Mouse (Mus musculus) myocyte (in vitro differentiated cells): ENCODE measurements around the gene F13b. TPM values are rescaled to one million over a fixed set of nuclear protein-coding genes. Genes with fewer than 3 reads are reported as not detected.

Experiments
- H3K27me3 ChIP-seq: one replicate; pipeline ENCODE4 v1.6.1; 2011; ENCODE audit not compliant: control insufficient read depth, insufficient read depth, insufficient read length
- H3K36me3 ChIP-seq: one replicate; pipeline ENCODE4 v1.6.1; 2011; ENCODE audit not compliant: control insufficient read depth, insufficient read depth
- H3K4me2 ChIP-seq: one replicate; pipeline ENCODE4 v1.6.1; 2011; ENCODE audit warnings: low read depth, control low read depth
- H3K4me3 ChIP-seq: one replicate; pipeline ENCODE4 v1.5.1; 2011; ENCODE audit warnings: mild to moderate bottlenecking, control low read depth, moderate library complexity
- H3K79me2 ChIP-seq: one replicate; pipeline ENCODE4 v1.6.1; 2011; ENCODE audit not compliant: control insufficient read depth, insufficient read depth
- H3ac ChIP-seq: one replicate; pipeline ENCODE4 v1.6.1; 2011; ENCODE audit not compliant: control insufficient read depth, insufficient read length
- CEBPB ChIP-seq: IDR thresholded peaks from 2 replicates; pipeline ENCODE4 v1.6.1; 2011; ENCODE audit warnings: mild to moderate bottlenecking, moderate library complexity; ENCODE audit not compliant: poor library complexity, insufficient read depth, severe bottlenecking
- E2F4 ChIP-seq: IDR thresholded peaks from one replicate; pipeline ENCODE4 v1.6.1; 2011; ENCODE audit warnings: mild to moderate bottlenecking, control low read depth, moderate library complexity; ENCODE audit not compliant: insufficient read depth
- MAX ChIP-seq: IDR thresholded peaks from one replicate; pipeline ENCODE4 v1.6.1; 2011; ENCODE audit warnings: low read depth, mild to moderate bottlenecking, control low read depth
- MYOD1 ChIP-seq, 3 experiments: IDR thresholded peaks; one replicate each; pipeline ENCODE4 v1.6.1; 2011; ENCODE audit warnings: control low read depth in 2 of 3, low read depth in 2 of 3, mild to moderate bottlenecking in 2 of 3, moderate library complexity in 1 of 3; ENCODE audit not compliant: insufficient read length in 2 of 3, control insufficient read depth in 1 of 3
- MYOG ChIP-seq, 3 experiments: IDR thresholded peaks; one replicate each; pipeline ENCODE4 v1.6.1; 2011; ENCODE audit warnings: control low read depth in 2 of 3, low read depth in 2 of 3, mild to moderate bottlenecking in 2 of 3; ENCODE audit not compliant: insufficient read length in 2 of 3, control insufficient read depth in 1 of 3, insufficient read depth in 1 of 3
- POLR2A ChIP-seq: IDR thresholded peaks from one replicate; pipeline ENCODE4 v1.6.1; 2011; ENCODE audit warnings: low read depth, mild to moderate bottlenecking, control low read depth, moderate library complexity; ENCODE audit not compliant: insufficient read length
- POLR2AphosphoS2 ChIP-seq: IDR thresholded peaks from one replicate; pipeline ENCODE4 v1.6.1; 2011; ENCODE audit warnings: low read depth, control low read depth; ENCODE audit not compliant: insufficient read length
- REST ChIP-seq: IDR thresholded peaks from one replicate; pipeline ENCODE4 v1.6.1; 2011; ENCODE audit warnings: mild to moderate bottlenecking, control low read depth, moderate library complexity; ENCODE audit not compliant: insufficient read depth, insufficient read length
- SRF ChIP-seq: IDR thresholded peaks from one replicate; pipeline ENCODE4 v1.6.1; 2011; ENCODE audit warnings: low read depth; ENCODE audit not compliant: control insufficient read depth, insufficient read length
- TCF12 ChIP-seq: IDR thresholded peaks from one replicate; pipeline ENCODE4 v1.6.1; 2011; ENCODE audit warnings: mild to moderate bottlenecking, control low read depth; ENCODE audit not compliant: poor library complexity, insufficient read depth, severe bottlenecking
- TCF3 ChIP-seq: IDR thresholded peaks from one replicate; pipeline ENCODE4 v1.6.1; 2011; ENCODE audit warnings: low read depth, control low read depth; ENCODE audit not compliant: insufficient read length
- USF1 ChIP-seq: IDR thresholded peaks from one replicate; pipeline ENCODE4 v1.6.1; 2011; ENCODE audit warnings: low read depth, mild to moderate bottlenecking, control low read depth, moderate library complexity
- polyA plus RNA-seq: library from polyadenylated mRNA; unstranded; fragments of >200 nt; fragmentation: generic; extraction: Trizol; gene quantifications from one replicate; pipeline ENCODE4 v1.2.1, GENCODE M21; 2012; ENCODE audit warnings: missing spikeins

F13b gene
- polyA plus RNA-seq: not detected

DNA sequence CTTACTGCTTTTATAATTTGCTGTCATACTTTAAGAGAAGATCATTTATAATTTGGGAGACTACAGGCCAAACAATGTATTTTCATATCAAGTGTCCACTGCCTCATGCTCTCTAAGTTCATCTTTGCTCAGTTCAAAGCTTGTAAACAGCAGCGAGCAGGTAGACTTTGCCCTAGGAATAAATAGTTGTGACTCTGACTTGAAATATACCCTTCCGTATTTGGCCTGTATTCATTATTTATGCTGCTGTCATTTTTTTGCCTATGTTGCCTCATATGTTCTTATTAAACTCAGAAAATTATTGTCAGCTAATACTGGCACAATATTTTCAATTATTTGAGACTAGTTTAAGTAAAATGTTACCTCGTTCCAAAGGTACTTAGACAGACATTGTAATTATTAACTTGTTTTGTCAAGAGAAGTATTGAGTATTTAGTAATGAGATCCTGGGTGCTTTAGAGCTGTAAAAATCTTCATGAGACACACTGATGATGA, at the start of gene F13b:
Gene F13b (plus strand): TSS at position 445 of the 495 bp plus-strand sequence.
- TF ChIP-seq SRF (no peak), POLR2A (no peak), E2F4 (no peak), USF1 (no peak), TCF3 (no peak), MYOD1 (IDR thresholded peaks at IDR 0.05; ENCODE audit: control insufficient read depth in 1 of 3, insufficient read length in 2 of 3, low read depth in 2 of 3) (no peak), TCF12 (no peak)
- Histone ChIP-seq H3K79me2 (no peaks in the 10 kb centered on the region), H3ac (no peak within 1 kb of the TSS), H3K4me2 (no peak within 1 kb of the TSS), H3K36me3 (no peaks in the 10 kb centered on the region), H3K4me3 (no peak within 1 kb of the TSS), H3K27me3 (no peaks in the 10 kb centered on the region)

DNA sequence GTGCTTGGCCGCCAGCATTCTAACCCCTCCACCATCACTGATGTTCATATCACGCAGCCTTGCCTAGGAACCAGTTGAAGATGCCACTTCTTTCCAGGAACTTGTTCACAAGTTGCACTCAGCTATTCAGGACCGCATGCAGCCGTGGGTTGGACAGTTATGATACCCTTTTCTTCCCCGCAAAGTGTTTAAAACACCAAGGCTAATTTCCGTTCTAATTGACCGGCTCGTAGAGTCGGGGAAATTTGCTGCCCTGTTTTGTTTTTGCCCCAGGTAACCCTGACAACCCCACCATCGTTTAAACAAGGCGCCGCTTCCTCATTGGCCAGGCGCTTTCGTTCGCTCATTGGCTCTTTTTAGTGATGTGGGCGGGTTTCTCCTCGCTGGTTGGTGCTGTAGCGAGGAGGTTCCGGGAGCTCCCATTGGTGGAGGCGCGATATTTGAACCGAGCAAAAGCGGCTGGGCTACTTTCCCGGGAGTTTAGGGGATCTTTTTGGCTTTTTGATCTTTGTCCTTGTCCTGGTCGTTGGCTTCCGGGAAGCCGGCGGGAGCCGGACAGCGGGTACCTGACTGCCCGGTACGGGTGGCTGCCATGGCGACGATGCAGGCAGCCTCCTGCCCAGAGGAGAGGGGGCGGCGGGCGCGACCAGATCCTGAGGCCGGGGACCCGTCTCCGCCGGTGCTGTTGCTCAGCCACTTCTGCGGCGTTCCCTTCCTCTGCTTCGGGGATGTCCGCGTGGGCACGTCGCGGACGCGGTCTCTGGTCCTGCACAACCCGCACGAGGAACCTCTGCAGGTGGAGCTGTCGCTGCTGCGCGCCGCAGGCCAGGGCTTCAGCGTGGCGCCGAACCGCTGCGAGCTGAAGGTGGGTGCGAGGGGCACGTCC, 46.9 kb upstream of the F13b start, which contains the start of gene Aspm:
Gene Aspm (plus strand): TSS at position 433 of the 886 bp plus-strand sequence.
- peaks cover 10% of the 10 kb centered on the region for H3K36me3 ChIP-seq
- peak within 1 kb of the TSS; percentile 9 for H3ac ChIP-seq
- peak within 1 kb of the TSS; percentile 65 for H3K4me3 ChIP-seq
- peak within 1 kb of the TSS; percentile 82 for H3K4me2 ChIP-seq
- no peaks in the 10 kb centered on the region for H3K27me3 ChIP-seq
- TF ChIP-seq POLR2AphosphoS2 (peak; percentile 30), POLR2A (peak; percentile 31), SRF (no peak), MYOG (IDR thresholded peaks at IDR 0.05; ENCODE audit: control insufficient read depth in 1 of 3, insufficient read depth in 1 of 3, insufficient read length in 2 of 3, low read depth in 2 of 3) (no peak), E2F4 (peak; percentile 94)
- peaks cover 17% of the 10 kb centered on the region for H3K79me2 ChIP-seq

DNA sequence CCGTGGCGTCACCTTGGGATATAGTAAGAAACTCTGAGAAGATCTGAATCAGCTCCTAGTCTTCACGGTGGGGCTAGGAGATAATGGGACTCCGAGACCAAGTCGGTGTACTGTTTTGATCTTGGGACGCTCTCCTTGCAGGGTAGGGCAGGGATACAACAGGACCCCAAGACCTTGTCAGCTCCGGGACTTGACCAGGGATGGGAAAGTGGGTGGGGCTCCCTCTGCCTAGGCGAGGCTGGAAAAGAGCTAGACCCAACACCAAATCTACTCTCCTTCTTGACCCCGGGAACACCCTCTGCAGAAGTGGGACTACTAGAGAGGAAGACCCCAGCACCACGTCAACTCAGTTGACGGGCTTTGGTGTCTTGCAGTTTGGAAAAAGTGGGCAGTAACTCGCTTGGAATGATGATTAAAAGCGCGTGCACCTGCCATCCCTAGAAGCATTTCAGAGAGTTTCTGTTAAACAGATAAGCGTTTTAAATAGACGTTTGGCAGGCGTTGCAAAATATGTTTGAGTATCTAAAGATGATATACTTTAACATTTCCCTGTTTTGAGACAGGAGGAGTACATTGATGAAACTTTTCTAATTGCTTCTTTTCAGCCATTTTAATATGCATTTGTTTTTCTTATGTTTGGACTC, 46.2 kb upstream of the F13b start:
- H3ac ChIP-seq: peak overlapping the region; percentile 9
- H3K4me2 ChIP-seq: peak overlapping the region; percentile 82
- peaks cover 10% of the 10 kb centered on the region for H3K36me3 ChIP-seq
- TF ChIP-seq TCF12 (no peak), MYOD1 (IDR thresholded peaks at IDR 0.05; ENCODE audit: control insufficient read depth in 1 of 3, insufficient read length in 2 of 3, low read depth in 2 of 3) (no peak), TCF3 (no peak), USF1 (no peak), CEBPB (no peak), POLR2AphosphoS2 (no peak), SRF (no peak), REST (no peak), MAX (no peak), MYOG (IDR thresholded peaks at IDR 0.05; ENCODE audit: control insufficient read depth in 1 of 3, insufficient read depth in 1 of 3, insufficient read length in 2 of 3, low read depth in 2 of 3) (no peak), E2F4 (no peak), POLR2A (no peak)
- peak overlapping the region; percentile 65 for H3K4me3 ChIP-seq
- H3K27me3 ChIP-seq: no peaks in the 10 kb centered on the region
- peaks cover 21% of the 10 kb centered on the region for H3K79me2 ChIP-seq

DNA sequence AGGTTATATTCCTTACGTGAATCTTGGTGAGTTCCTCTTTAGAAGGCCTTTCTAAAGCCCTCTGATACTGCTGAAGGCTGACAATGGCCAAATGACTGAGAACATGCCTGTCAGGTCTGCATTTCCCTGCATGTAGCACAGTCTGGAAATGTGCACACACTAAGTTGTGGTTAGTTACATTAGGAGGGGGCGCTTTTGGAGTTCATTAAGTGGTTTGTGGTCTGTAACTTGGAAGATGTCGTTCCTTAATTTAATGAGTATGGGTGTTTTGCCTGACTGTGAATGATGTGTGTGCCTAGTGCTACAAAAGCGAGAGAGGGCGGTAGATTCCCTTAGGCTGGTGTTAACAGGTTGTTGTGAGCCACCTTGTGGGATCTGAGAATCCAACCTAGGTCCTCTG, 40.7 kb upstream of the F13b start:
- Histone ChIP-seq H3K27me3 (no peaks in the 10 kb centered on the region), H3K4me2 (no peak overlapping the region), H3K4me3 (no peak overlapping the region), H3K79me2 (peaks cover 14% of the 10 kb centered on the region), H3ac (no peak overlapping the region), H3K36me3 (peaks cover 17% of the 10 kb centered on the region)
- TF ChIP-seq MAX (no peak), POLR2A (no peak), MYOD1 (IDR thresholded peaks at IDR 0.05; ENCODE audit: control insufficient read depth in 1 of 3, insufficient read length in 2 of 3, low read depth in 2 of 3) (no peak), E2F4 (no peak), TCF12 (no peak)

DNA sequence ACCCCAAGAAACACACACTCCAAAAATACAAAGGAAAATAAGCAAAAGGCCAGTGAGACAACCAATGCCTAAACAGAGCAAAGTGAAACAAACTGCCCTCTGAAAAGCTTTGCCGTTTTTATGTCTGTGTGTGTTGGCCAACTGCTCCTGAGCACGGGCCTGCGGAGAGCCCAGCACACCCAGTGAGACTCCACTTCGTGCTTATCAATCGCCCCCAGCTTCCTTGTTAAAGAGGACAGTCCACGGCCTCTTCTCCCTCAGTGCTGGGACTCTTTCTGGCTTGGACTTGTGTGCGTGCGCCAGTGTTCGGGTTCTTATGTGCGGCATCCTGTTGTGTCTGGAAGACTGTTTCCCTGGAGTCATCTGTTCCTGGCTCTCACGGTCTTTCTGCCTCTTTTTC, 35.6 kb upstream of the F13b start:
- Histone ChIP-seq H3K27me3 (no peaks in the 10 kb centered on the region), H3K36me3 (peaks cover 19% of the 10 kb centered on the region), H3K4me3 (no peak overlapping the region), H3ac (no peak overlapping the region), H3K79me2 (no peaks in the 10 kb centered on the region), H3K4me2 (no peak overlapping the region)
- TF ChIP-seq MYOD1 (IDR thresholded peaks at IDR 0.05; ENCODE audit: control insufficient read depth in 1 of 3, insufficient read length in 2 of 3, low read depth in 2 of 3) (no peak), MYOG (IDR thresholded peaks at IDR 0.05; ENCODE audit: control insufficient read depth in 1 of 3, insufficient read depth in 1 of 3, insufficient read length in 2 of 3, low read depth in 2 of 3) (no peak), TCF12 (no peak), POLR2A (no peak), MAX (no peak), CEBPB (no peak), SRF (no peak), REST (no peak), E2F4 (no peak), TCF3 (no peak), POLR2AphosphoS2 (no peak), USF1 (no peak)
